Mouse (Mus musculus): ENCODE results near the gene Trmt10c. TPM values are rescaled to one million over a fixed set of nuclear protein-coding genes. Genes with fewer than 3 reads are reported as not detected.
A peak's percentile ranks its signal among the peaks of the same experiment; 100 is the strongest.

The Trmt10c gene
- total and polyA plus RNA-seq, 2 experiments = 3.7 to 10.5 TPM

DNA sequence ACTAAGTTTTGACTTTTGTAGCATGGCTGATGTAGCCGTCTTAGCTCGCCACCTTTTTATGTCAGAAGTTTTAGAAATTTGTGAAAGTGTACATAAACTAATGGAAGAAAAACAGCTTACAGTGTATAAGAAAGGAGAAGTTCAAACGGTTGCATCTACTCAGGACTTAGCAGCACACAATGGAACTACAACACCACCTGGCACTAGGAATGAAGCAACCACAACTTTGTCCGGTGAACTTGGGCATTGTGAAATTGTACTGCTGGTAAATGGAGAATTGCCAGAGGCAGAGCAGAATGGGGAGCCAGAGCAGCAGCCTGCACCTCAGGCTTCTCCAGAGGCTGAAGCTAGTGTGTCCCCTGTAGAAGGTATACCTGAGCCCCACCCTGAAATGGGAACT, 47.3 kb downstream of the Trmt10c start:
- H3K27ac ChIP-seq (replicated peaks; ENCODE audit: insufficient read depth, low read depth, low read length) = no peak overlapping the region
- H3K4me1 ChIP-seq (ENCODE audit: control insufficient read depth, insufficient read depth, low read length) = no peaks in the 10 kb centered on the region
- H3K9ac ChIP-seq (ENCODE audit: low read depth, low read length) = no peak overlapping the region
- DNase-seq (ENCODE audit: extremely low read depth, low read depth, low spot score) = peak; percentile 80
- WGBS = 58% methylated on average over 4 of the region's 4 CpGs
- H3K36me3 ChIP-seq (ENCODE audit: control insufficient read depth, insufficient read depth, low read length) = peaks cover 29% of the 10 kb centered on the region
- no peaks in the 10 kb centered on the region for H3K27me3 ChIP-seq (ENCODE audit: control insufficient read depth, insufficient read depth, low read length)
- TF ChIP-seq POLR2A (IDR thresholded peaks at IDR 0.05; ENCODE audit: extremely low read depth, insufficient read depth, low read length) = no peak
- TF ChIP-seq CTCF (IDR thresholded peaks at IDR 0.05; ENCODE audit: low read depth, low read length) = no peak
- peaks cover 10% of the 10 kb centered on the region; the same call in 1 of the 2 replicates for H3K79me2 ChIP-seq (ENCODE audit: control insufficient read depth, insufficient read depth, low read length)
- no peak overlapping the region for H3K4me3 ChIP-seq (ENCODE audit: insufficient read depth, low read depth, low read length)

DNA sequence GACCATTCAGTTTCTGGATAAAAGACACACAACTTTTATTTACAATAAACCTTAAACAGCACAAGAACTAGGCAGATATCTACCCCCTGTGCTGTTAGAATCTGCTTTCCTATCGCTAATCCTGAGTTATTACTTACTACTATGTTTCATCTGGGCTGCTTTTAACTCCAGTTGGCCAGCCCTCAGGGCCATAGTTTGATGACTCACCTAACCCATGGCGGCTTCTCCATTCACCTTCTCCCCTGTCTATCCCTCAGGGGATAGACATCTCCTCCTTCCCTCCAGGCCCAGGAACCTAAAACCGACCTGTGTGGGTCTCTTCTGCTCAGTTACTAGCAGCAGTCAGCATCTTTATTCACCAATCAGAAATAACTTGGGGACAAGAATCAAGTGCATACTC, 51.6 kb downstream of the Trmt10c start:
- no peaks in the 10 kb centered on the region for H3K27me3 ChIP-seq (ENCODE audit: control insufficient read depth, insufficient read depth, low read length)
- no peak for DNase-seq (ENCODE audit: extremely low read depth, low read depth, low spot score)
- 90% methylated on average over 3 of the region's 3 CpGs for WGBS
- H3K4me3 ChIP-seq (ENCODE audit: insufficient read depth, low read depth, low read length) = no peak overlapping the region
- H3K4me1 ChIP-seq (ENCODE audit: control insufficient read depth, insufficient read depth, low read length) = no peaks in the 10 kb centered on the region
- peaks cover 9% of the 10 kb centered on the region; the same call in 1 of the 2 replicates for H3K79me2 ChIP-seq (ENCODE audit: control insufficient read depth, insufficient read depth, low read length)
- H3K36me3 ChIP-seq (ENCODE audit: control insufficient read depth, insufficient read depth, low read length) = peaks cover 33% of the 10 kb centered on the region
- no peak for TF ChIP-seq CTCF (IDR thresholded peaks at IDR 0.05; ENCODE audit: low read depth, low read length)
- no peak overlapping the region for H3K9ac ChIP-seq (ENCODE audit: low read depth, low read length)
- no peak overlapping the region for H3K27ac ChIP-seq (replicated peaks; ENCODE audit: insufficient read depth, low read depth, low read length)

Other genes with a start within 250 kb of the Trmt10c start
- gene Nfkbiz, start 198.9 kb downstream of the Trmt10c start, total RNA-seq (2014; rRNA removed) = 3.7 and 4.2 TPM in 2 replicates
- gene Nfkbiz, start 198.9 kb downstream of the Trmt10c start, polyA plus RNA-seq (2012; rRNA removed) = 4.1 and 4.5 TPM in 2 replicates
- 0.34 and 0.37 TPM in 2 replicates for gene Nxpe3, start 142.5 kb downstream of the Trmt10c start, total RNA-seq (2014; rRNA removed)
- gene Nxpe3, start 142.5 kb downstream of the Trmt10c start, polyA plus RNA-seq (2012; rRNA removed) = 0.06 and 0.12 TPM in 2 replicates
- 1.7 and 1.9 TPM in 2 replicates for gene Cep97, start 103.0 kb downstream of the Trmt10c start, total RNA-seq (2014; rRNA removed)
- 0.39 and 0.91 TPM in 2 replicates for gene Cep97, start 103.0 kb downstream of the Trmt10c start, polyA plus RNA-seq (2012; rRNA removed)
- gene Rpl24, start 71.5 kb downstream of the Trmt10c start, total RNA-seq (2014; rRNA removed) = 178 and 222 TPM in 2 replicates
- 95.2 and 103 TPM in 2 replicates for gene Rpl24, start 71.5 kb downstream of the Trmt10c start, polyA plus RNA-seq (2012; rRNA removed)
- gene Zbtb11, start 63.9 kb downstream of the Trmt10c start, total RNA-seq (2014; rRNA removed) = 8.6 and 9.9 TPM in 2 replicates
- 2.0 and 2.8 TPM in 2 replicates for gene Zbtb11, start 63.9 kb downstream of the Trmt10c start, polyA plus RNA-seq (2012; rRNA removed)
- gene Pcnp, start 8.1 kb downstream of the Trmt10c start, total RNA-seq (2014; rRNA removed) = 55.8 and 67.7 TPM in 2 replicates
- 8.7 and 11.6 TPM in 2 replicates for gene Pcnp, start 8.1 kb downstream of the Trmt10c start, polyA plus RNA-seq (2012; rRNA removed)
- gene Senp7, start 10.5 kb upstream of the Trmt10c start, total RNA-seq (2014; rRNA removed) = 6.7 and 6.9 TPM in 2 replicates
- 1.2 and 1.3 TPM in 2 replicates for gene Senp7, start 10.5 kb upstream of the Trmt10c start, polyA plus RNA-seq (2012; rRNA removed)
- 2.9 and 3.2 TPM in 2 replicates for gene Impg2, start 166.5 kb upstream of the Trmt10c start, total RNA-seq (2014; rRNA removed)
- 0.19 and 0.31 TPM in 2 replicates for gene Impg2, start 166.5 kb upstream of the Trmt10c start, polyA plus RNA-seq (2012; rRNA removed)

Measured in liver, adult 2 months (tissue).